Mouse (Mus musculus) left cerebral cortex, postnatal 36 days (tissue): ENCODE data around the gene Slc2a13. TPM values are rescaled to one million over a fixed set of nuclear protein-coding genes. Genes with fewer than 3 reads are reported as not detected.

Source experiments
- total RNA-seq, 2 experiments: library from RNA; stranded (reverse); gene quantifications; 2 replicates each; pipeline ENCODE4 v1.2.3; 2021

The Slc2a13 gene
- total RNA-seq, 2 experiments from 2014 or later: 104 to 105 TPM

Other genes starting within 250 kb of the Slc2a13 start
- gene Lrrk2, start 99.9 kb upstream of the Slc2a13 start, total RNA-seq: 10 to 100 TPM; 37.2 to 43.8 TPM